Mouse (Mus musculus) testis, adult 2 months (tissue): Measurements from ENCODE around the gene Hsd11b1.

Experiments used
- CTCF ChIP-seq: fragments of 200-500 bp; IDR thresholded peaks from 2 replicates; pipeline ENCODE4 v1.5.1; 2012; ENCODE audit warnings: low read depth, mild to moderate bottlenecking, inconsistent platforms, low read length, moderate library complexity; ENCODE audit not compliant: control insufficient read depth, insufficient read depth, insufficient replicate concordance
- POLR2A ChIP-seq: fragments of 200-500 bp; IDR thresholded peaks from 2 replicates; pipeline ENCODE4 v1.6.1; 2012; ENCODE audit warnings: low read depth, mild to moderate bottlenecking, inconsistent platforms, low read length, moderate library complexity; ENCODE audit not compliant: control insufficient read depth

DNA sequence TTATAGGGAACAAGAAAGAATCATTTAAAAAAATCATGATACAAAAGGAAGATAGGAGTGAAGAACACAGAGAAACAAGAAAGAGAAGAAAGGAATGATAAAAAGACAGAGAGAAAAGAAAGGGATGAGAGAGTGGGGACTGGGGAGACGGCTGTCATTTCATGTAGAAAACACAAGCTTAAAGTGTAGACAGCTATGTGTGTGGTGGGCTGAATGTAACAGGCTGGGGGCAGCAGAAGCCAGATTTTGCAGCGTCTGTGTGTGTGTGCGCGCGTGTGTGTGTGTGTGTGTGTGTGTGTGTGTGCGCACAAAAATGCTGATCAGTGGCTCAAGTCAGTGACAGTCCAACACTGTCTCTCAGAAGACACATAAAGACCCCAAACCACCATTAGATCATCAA is 19.6 kb downstream of the Hsd11b1 start:
- no peak for TF ChIP-seq POLR2A
- TF ChIP-seq CTCF = no peak
